Mouse (Mus musculus): Measurements from ENCODE around the gene Dlk1.
"Not testable (repeated sequence)": the region's sequence is repeated elsewhere in the genome, so short reads cannot be mapped to it uniquely, and the experiment has no call there.

The Dlk1 gene

GRCm38 (mm10) chr12:109475501-109475900 lies 22.9 kb downstream of the Dlk1 start:
- no peak for DNase-seq (ENCODE audit: low spot score)

- DNase-seq (ENCODE audit: low spot score), result not testable (repeated sequence)
Measured at GRCm38 (mm10) chr12:109486525-109486924, 33.9 kb downstream of the Dlk1 start.

- no peak for DNase-seq (ENCODE audit: low spot score)
Measured at GRCm38 (mm10) chr12:109491701-109492100, 39.1 kb downstream of the Dlk1 start.

- no peak for DNase-seq (ENCODE audit: low spot score)
Measured at GRCm38 (mm10) chr12:109493381-109493780, 40.8 kb downstream of the Dlk1 start.

GRCm38 (mm10) chr12:109495016-109495644 lies 42.5 kb downstream of the Dlk1 start:
- DNase-seq (ENCODE audit: low spot score), result no peak

DNA sequence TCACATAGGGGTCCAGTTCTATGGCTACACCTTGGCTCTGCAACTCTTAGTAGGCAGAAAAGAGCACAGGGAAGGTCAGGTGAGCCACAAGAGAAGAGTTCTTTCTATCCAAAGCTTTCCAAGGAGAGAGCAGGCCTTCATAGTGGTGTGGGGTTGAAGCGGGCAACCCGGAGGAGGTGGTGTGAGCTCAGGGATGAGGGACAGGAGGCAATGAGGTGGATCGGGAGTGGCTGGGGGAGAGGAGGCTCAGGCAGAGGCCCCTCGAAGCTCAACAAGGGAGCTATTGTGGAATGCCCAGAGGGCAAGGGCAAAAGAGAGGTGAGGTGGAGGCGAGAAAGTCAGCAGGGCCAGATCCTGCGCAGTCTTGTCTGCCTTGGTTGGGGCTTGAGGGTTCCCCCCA lies 43.8 kb downstream of the Dlk1 start:
- DNase-seq (ENCODE audit: low spot score), result peak; percentile 3

- DNase-seq (ENCODE audit: low spot score), result peak; percentile 1
Measured at GRCm38 (mm10) chr12:109500992-109501391, 48.4 kb downstream of the Dlk1 start.

GRCm38 (mm10) chr12:109502360-109503040 lies 49.9 kb downstream of the Dlk1 start:
- peak; percentile 0 for DNase-seq (ENCODE audit: low spot score)

DNA sequence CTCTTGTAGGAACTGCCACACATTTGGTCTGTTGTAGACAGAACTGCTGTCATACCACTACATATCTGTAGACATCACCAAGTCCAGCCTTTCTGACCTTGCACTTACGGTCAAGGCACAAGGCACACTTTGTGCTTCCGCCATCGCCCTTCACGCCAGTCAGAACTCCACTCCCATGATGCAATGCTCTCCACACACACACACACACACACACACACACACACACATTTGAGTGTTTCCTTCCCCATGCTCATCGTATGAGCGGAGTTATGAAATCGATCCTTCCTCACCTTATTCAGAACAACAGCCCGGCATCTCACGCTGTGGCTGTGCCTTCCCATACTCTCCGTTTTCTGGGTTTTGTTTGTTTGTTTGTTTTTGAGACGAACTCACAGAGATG lies 55.1 kb downstream of the Dlk1 start:
- DNase-seq (ENCODE audit: low spot score), result no peak

- no peak for DNase-seq (ENCODE audit: low spot score)
Measured at GRCm38 (mm10) chr12:109508495-109509454, 56.2 kb downstream of the Dlk1 start.

GRCm38 (mm10) chr12:109509531-109510137 lies 57.0 kb downstream of the Dlk1 start:
- no peak for DNase-seq (ENCODE audit: low spot score)

DNA sequence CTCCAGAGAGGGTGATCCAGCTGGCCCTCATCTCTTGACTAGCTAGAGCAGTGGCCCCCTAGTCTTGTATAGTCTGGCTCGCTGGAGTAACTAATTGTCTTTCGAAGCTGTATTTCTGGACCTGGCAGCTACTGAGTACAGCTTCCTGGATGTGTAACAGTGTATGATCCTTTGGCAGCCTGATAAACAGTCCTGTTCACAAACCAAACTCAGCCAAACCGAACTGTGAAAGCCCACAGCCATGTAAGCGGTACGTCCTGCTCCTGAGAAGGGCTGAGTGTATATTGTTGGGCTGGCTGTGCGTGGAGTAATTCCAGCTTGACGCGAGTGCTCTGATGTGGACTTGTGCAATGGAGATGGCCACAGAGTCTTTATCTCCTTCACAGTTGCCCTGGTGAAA lies 57.6 kb downstream of the Dlk1 start:
- DNase-seq (ENCODE audit: low spot score), result no peak

DNA sequence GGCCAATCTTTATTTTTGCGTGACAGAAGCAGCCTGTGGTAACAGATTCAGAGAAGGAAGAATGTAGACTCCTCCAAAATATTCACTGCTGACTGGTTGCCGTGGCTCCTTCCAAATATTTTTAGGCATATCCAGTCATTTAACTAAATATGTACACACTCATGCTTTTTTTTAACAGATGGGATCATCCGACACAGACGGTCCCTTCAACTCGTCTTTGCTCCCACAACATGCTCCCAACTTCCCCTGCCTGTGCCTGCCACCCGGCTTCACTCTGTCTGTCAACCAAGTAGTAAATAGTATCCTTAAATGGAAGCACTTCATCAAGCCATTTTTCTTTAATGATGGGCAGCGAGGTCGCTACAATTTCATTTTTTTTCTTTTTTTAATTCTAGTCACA lies 58.8 kb downstream of the Dlk1 start:
- no peak for DNase-seq (ENCODE audit: low spot score)

- DNase-seq (ENCODE audit: low spot score), result no peak
Measured at GRCm38 (mm10) chr12:109512151-109512907, 59.7 kb downstream of the Dlk1 start.
